ENCODE assay signal across 11 mouse cellular contexts in genomic region chr3:84428994-84429725, GRCm38 (mm10). TPM values are rescaled to one million over a fixed set of nuclear protein-coding genes. Genes with fewer than 3 reads are reported as not detected.
A peak's percentile ranks its signal among the peaks of the same experiment; 100 is the strongest.
DNase-seq lines count a peak whose midpoint lies in the region; ATAC-seq and TF ChIP-seq lines count a peak whose summit lies in the region.
"Had no signal": no experiment of that assay in that cellular context is flagged by ENCODE, and none has a peak within 500 bp of the region (broad histone marks: within the 10 kb centered on the region; RNA-seq: fewer than 3 reads in every experiment).

No protein-coding gene starts in this region.

- no peak for DNase-seq in frontal cortex, postnatal 25 days (ENCODE audit: low spot score in 2 of 2)
- peak; percentile 81 for DNase-seq in adipocyte (ENCODE audit: low spot score)
- DNase-seq in lung, postnatal 0 days (ENCODE audit: low spot score): peak; percentile 91
- no peak for DNase-seq in cerebellum, adult 9-11 months
- no peak for DNase-seq in layer of hippocampus, adult 11-12 months (ENCODE audit: low spot score)
- DNase-seq in layer of hippocampus, adult 9-11 months: no peak
- DNase-seq: lung, embryonic 14.5 days had no signal

- H3K36me3 ChIP-seq in intestine, postnatal 0 days (ENCODE audit: control insufficient read depth, insufficient read depth): no peaks in the 10 kb centered on the region
- no peaks in the 10 kb centered on the region for H3K36me3 ChIP-seq in lung, postnatal 0 days (ENCODE audit: insufficient read depth, low read length)
- H3K36me3 ChIP-seq: embryonic facial prominence, embryonic 15.5 days; hindbrain, embryonic 12.5 days had no signal

- peak; percentile 92 for ATAC-seq in frontal cortex, adult (ENCODE audit: low TSS enrichment)
- ATAC-seq in intestine, postnatal 0 days: peak; percentile 86
- peak; percentile 74 for ATAC-seq in lung, postnatal 0 days

- TF ChIP-seq EP300 in lung, postnatal 0 days (IDR thresholded peaks at IDR 0.05): peak; percentile 18; the same call in 1 of the 2 replicates

- H3K27ac ChIP-seq in intestine, postnatal 0 days (ENCODE audit: low read depth, low read length): peak overlapping the region; percentile 84
- H3K27ac ChIP-seq in lung, postnatal 0 days (ENCODE audit: low read length): no peak overlapping the region
- H3K27ac ChIP-seq: embryonic facial prominence, embryonic 15.5 days; hindbrain, embryonic 12.5 days had no signal

- WGBS in intestine, postnatal 0 days: 47% methylated on average over 12 of the region's 12 CpGs
- 64% methylated on average over 12 of the region's 12 CpGs for WGBS in lung, postnatal 0 days

- TF ChIP-seq CTCF in intestine, postnatal 0 days (IDR thresholded peaks at IDR 0.05; ENCODE audit: low read depth): peak; percentile 21; the same call in 1 of the 2 replicates
- TF ChIP-seq CTCF in lung, postnatal 0 days (IDR thresholded peaks at IDR 0.05): no peak

- H3K4me3 ChIP-seq in intestine, postnatal 0 days (ENCODE audit: low read depth, low read length): no peak overlapping the region
- H3K4me3 ChIP-seq in lung, postnatal 0 days (ENCODE audit: low read depth, low read length): no peak overlapping the region
- H3K4me3 ChIP-seq: embryonic facial prominence, embryonic 15.5 days; hindbrain, embryonic 12.5 days had no signal

- no peaks in the 10 kb centered on the region for H3K27me3 ChIP-seq in intestine, postnatal 0 days (replicated peaks; ENCODE audit: control insufficient read depth, insufficient read depth, low read length)
- no peaks in the 10 kb centered on the region for H3K27me3 ChIP-seq in lung, postnatal 0 days (replicated peaks; ENCODE audit: insufficient read depth, low read length)
- H3K27me3 ChIP-seq: embryonic facial prominence, embryonic 15.5 days had no signal

- no peaks in the 10 kb centered on the region for H3K9me3 ChIP-seq in intestine, postnatal 0 days (ENCODE audit: control insufficient read depth)
- H3K9me3 ChIP-seq in lung, postnatal 0 days (ENCODE audit: low read length): no peaks in the 10 kb centered on the region
- H3K9me3 ChIP-seq: embryonic facial prominence, embryonic 15.5 days; hindbrain, embryonic 12.5 days had no signal

- H3K9ac ChIP-seq in intestine, postnatal 0 days (ENCODE audit: low read depth, low read length): no peak overlapping the region
- no peak overlapping the region for H3K9ac ChIP-seq in lung, postnatal 0 days (replicated peaks; ENCODE audit: low read depth)
- H3K9ac ChIP-seq: embryonic facial prominence, embryonic 15.5 days; hindbrain, embryonic 12.5 days; lung, embryonic 14.5 days had no signal

- peaks cover 16% of the 10 kb centered on the region for H3K4me1 ChIP-seq in intestine, postnatal 0 days (replicated peaks; ENCODE audit: control insufficient read depth, insufficient read depth, low read length)
- 0 out of 2 replicates have a peak, but pooled peaks cover 5% of the 10 kb centered on the region for H3K4me1 ChIP-seq in lung, postnatal 0 days (ENCODE audit: insufficient read depth, low read depth, low read length)

- no peak overlapping the region for H3K4me2 ChIP-seq in intestine, postnatal 0 days (replicated peaks; ENCODE audit: low read depth)
- no peak overlapping the region for H3K4me2 ChIP-seq in lung, postnatal 0 days (replicated peaks; ENCODE audit: low read depth, low read length)
- H3K4me2 ChIP-seq: embryonic facial prominence, embryonic 15.5 days; hindbrain, embryonic 12.5 days; lung, embryonic 14.5 days had no signal

RNA-seq across cellular contexts. Expression of gene Fhdc1, which starts 51.1 kb away (rescaled TPM):
- 9.8 and 10.8 TPM in 2 replicates for polyA plus RNA-seq in intestine, postnatal 0 days (2015; fragmentation: Nextera tagmentation; extraction: Ambion mirVana)
- polyA plus RNA-seq in lung, postnatal 0 days (2015; fragmentation: Nextera tagmentation; extraction: Ambion mirVana): 15.5 and 16.7 TPM in 2 replicates

Comparison
In these comparisons a context has a peak if more than half of its experiments do, and no peak if none do; other contexts are left out.
1. DNase-seq: peak in adipocyte (single experiment) and lung, postnatal 0 days (single experiment); none in frontal cortex, postnatal 25 days (0 of 2), cerebellum, adult 9-11 months (single experiment), layer of hippocampus, adult 11-12 months (single experiment) and layer of hippocampus, adult 9-11 months (single experiment).
2. Peak in every context shown above with its lines, with median percentiles within 50 percentile points of each other: ATAC-seq.